Mouse (Mus musculus): ENCODE measurements around the gene Slc39a12. TPM values are rescaled to one million over a fixed set of nuclear protein-coding genes. Genes with fewer than 3 reads are reported as not detected.

Gene Slc39a12
- polyA plus RNA-seq, 2 experiments from 2014 or later, result not detected

Other genes with a start within 250 kb of the Slc39a12 start
- not detected for gene Tmem236, start 213.8 kb upstream of the Slc39a12 start, polyA plus RNA-seq (2017; shearing (Covaris generic))
- under 1 TPM; 0.13 to 0.25 TPM for gene Mrc1, start 158.9 kb upstream of the Slc39a12 start, polyA plus RNA-seq (2017; shearing (Covaris generic))
- under 1 TPM in 1 of 2 experiments, not detected in 1; 0.24 TPM for gene Cacnb2, start 214.8 kb downstream of the Slc39a12 start, polyA plus RNA-seq (2017; shearing (Covaris generic))

Data from CD4-positive, CD25-positive, alpha-beta regulatory T cell, adult 4 months (primary cell).